Mouse (Mus musculus) forebrain, postnatal 0 days (tissue): ENCODE data around the gene Bpifb2. TPM values are rescaled to one million over a fixed set of nuclear protein-coding genes. Genes with fewer than 3 reads are reported as not detected.

Experiments used
- ATAC-seq: fragments of 200-750 bp; cut with Nextera tagmentation; 2 replicates; pipeline ENCODE4 v1.8.0; 2017; ENCODE audit warnings: mild to moderate bottlenecking, moderate library complexity
- DNase-seq: peaks from one replicate; pipeline ENCODE4 v3.0.0-alpha.2; 2015
- H3K27ac ChIP-seq: fragments of 300-500 bp; sonication (generic); 2 replicates; pipeline ENCODE4 v1.5.1; 2014; ENCODE audit warnings: low read depth, mild to moderate bottlenecking, antibody characterized with exemption, low read length, moderate library complexity, mixed read lengths
- H3K27me3 ChIP-seq: fragments of 300-500 bp; sonication (generic); 2 replicates; pipeline ENCODE4 v1.6.1; 2014; ENCODE audit warnings: mild to moderate bottlenecking, low read length, mixed read lengths; ENCODE audit not compliant: insufficient read depth
- H3K36me3 ChIP-seq: fragments of 300-500 bp; sonication (generic); 2 replicates; pipeline ENCODE4 v1.6.1; 2014; ENCODE audit warnings: mild to moderate bottlenecking, moderate library complexity; ENCODE audit not compliant: insufficient read depth
- H3K4me1 ChIP-seq: fragments of 300-500 bp; sonication (generic); 2 replicates; pipeline ENCODE4 v1.6.1; 2014; ENCODE audit warnings: antibody characterized with exemption; ENCODE audit not compliant: insufficient read depth
- H3K4me2 ChIP-seq: fragments of 300-500 bp; sonication (generic); 2 replicates; pipeline ENCODE4 v1.6.1; 2014; ENCODE audit warnings: low read depth, mild to moderate bottlenecking, moderate library complexity
- H3K4me3 ChIP-seq: fragments of 300-500 bp; sonication (generic); 2 replicates; pipeline ENCODE4 v1.5.1; 2014; ENCODE audit warnings: low read depth, low read length, mixed read lengths
- H3K9ac ChIP-seq: fragments of 300-500 bp; sonication (generic); 2 replicates; pipeline ENCODE4 v1.6.1; 2014; ENCODE audit warnings: mild to moderate bottlenecking
- H3K9me3 ChIP-seq: fragments of 300-500 bp; sonication (generic); 2 replicates; pipeline ENCODE4 v1.6.1; 2016; ENCODE audit warnings: low read length
- CTCF ChIP-seq: sonication (generic); IDR thresholded peaks from 2 replicates; pipeline ENCODE4 v1.5.1; 2016; ENCODE audit warnings: antibody characterized with exemption, control low read depth, low read depth
- WGBS: fragments of 180-500 bp; shearing (Covaris S2); extraction: QIAGEN DNeasy Blood & Tissue Kit; methylation state at CpG from one replicate; pipeline ENCODE4 v1.1.7; 2014; 5-methylcytosine and 5-hydroxymethylcytosine counted together
- polyA plus RNA-seq: library from polyadenylated mRNA; unstranded; fragments of >200 nt; fragmentation: Nextera tagmentation; extraction: Ambion mirVana; gene quantifications from 2 replicates; pipeline ENCODE4 v1.2.1, GENCODE M21; 2015
- total RNA-seq: library from RNA; depleted of rRNA; stranded (reverse); fragments of >200 nt; gene quantifications from 2 replicates; pipeline ENCODE4 v1.2.3, GENCODE M21; 2014

The Bpifb2 gene
- total and polyA plus RNA-seq, 2 experiments from 2014 or later: not detected

DNA sequence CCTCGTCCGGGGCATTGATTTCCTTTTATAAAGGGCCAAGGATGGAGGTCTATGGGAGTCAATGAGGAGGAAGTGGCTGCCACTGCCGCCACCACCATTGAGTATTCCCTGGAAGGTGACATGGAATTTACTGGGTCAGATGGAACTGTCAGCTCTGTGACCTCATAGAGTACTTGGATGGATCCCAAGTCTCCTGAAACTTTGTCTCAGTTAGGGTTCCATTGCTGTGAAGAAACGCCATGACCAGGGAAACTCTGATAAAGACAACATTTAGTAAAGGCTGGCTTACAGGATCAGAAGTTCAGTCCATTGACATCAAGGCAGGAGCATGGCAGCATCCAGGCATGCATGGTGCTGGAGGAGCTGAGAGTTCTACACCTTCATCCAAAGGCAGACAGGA lies 3.9 kb upstream of the Bpifb2 start, which contains the start of gene Sun5:
Gene Sun5, minus strand, starts transcription at position 101 of the 400 bp plus-strand sequence.
- H3K9me3 ChIP-seq: no peaks in the 10 kb centered on the region
- H3K27me3 ChIP-seq: no peaks in the 10 kb centered on the region
- H3K4me3 ChIP-seq: no peak within 1 kb of the TSS
- no peaks in the 10 kb centered on the region for H3K36me3 ChIP-seq
- no peak within 1 kb of the TSS for H3K27ac ChIP-seq
- H3K4me2 ChIP-seq: no peak within 1 kb of the TSS
- H3K4me1 ChIP-seq: no peaks in the 10 kb centered on the region
- WGBS: 87% methylated on average over 4 of the region's 4 CpGs
- H3K9ac ChIP-seq: no peak within 1 kb of the TSS
- DNase-seq (no peak), ATAC-seq (no peak)
- TF ChIP-seq CTCF: no peak

DNA sequence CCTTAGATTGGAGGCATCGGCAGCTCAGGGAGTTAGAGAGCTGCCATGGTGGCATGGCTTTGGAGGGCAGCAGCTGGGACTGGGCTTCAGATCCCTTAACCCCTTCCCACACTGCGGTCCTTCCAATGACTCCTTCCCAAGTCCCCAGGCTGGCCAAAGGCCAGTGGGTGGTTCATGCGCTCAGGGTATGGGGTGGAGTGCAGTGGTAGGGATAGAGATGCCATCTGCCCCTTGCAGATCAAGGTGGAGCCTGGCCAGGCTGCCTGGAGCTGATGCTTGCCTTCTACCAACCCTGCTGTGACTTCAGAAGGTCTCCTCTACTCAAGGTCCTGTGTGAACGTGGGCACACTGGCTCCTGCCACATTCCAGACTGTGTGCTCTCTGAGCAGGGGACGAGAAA lies 24.3 kb downstream of the Bpifb2 start:
- no peak for TF ChIP-seq CTCF
- H3K4me1 ChIP-seq: no peaks in the 10 kb centered on the region
- no peak overlapping the region for H3K4me3 ChIP-seq
- no peak for ATAC-seq
- WGBS: 73% methylated on average over 5 of the region's 5 CpGs
- DNase-seq: no peak
- H3K9ac ChIP-seq: no peak overlapping the region
- no peak overlapping the region for H3K27ac ChIP-seq
- no peaks in the 10 kb centered on the region for H3K36me3 ChIP-seq
- H3K27me3 ChIP-seq: no peaks in the 10 kb centered on the region
- H3K4me2 ChIP-seq: no peak overlapping the region
- no peaks in the 10 kb centered on the region for H3K9me3 ChIP-seq

DNA sequence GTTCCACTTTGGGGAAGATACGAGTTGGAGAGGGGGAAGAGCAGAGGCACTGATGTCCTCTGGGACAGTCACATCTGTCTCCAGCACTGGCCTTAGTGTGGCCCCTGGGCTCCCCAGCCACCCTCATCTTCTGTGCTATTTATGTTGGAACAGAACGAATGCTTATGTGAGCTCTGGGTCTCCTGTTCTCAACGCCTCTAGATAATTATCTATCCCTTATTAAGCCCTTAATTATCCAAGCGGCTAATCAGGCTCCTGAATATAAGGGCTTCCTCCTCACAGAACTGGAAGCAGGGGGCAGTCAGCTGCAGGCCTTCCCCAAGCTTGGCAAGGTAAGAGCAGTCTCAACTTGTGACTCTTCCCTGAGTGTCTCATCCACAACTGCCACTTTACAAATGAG lies 25.2 kb downstream of the Bpifb2 start, which contains the start of gene Bpifb6:
Gene Bpifb6, plus strand, starts transcription at position 301 of the 400 bp plus-strand sequence.
- TF ChIP-seq CTCF: no peak
- 43% methylated on average over 4 of the region's 4 CpGs for WGBS
- Histone ChIP-seq H3K9ac (no peak within 1 kb of the TSS), H3K4me2 (no peak within 1 kb of the TSS), H3K36me3 (no peaks in the 10 kb centered on the region), H3K9me3 (no peaks in the 10 kb centered on the region), H3K27ac (no peak within 1 kb of the TSS), H3K27me3 (no peaks in the 10 kb centered on the region), H3K4me1 (no peaks in the 10 kb centered on the region), H3K4me3 (no peak within 1 kb of the TSS)
- no peak for ATAC-seq
- DNase-seq: no peak

DNA sequence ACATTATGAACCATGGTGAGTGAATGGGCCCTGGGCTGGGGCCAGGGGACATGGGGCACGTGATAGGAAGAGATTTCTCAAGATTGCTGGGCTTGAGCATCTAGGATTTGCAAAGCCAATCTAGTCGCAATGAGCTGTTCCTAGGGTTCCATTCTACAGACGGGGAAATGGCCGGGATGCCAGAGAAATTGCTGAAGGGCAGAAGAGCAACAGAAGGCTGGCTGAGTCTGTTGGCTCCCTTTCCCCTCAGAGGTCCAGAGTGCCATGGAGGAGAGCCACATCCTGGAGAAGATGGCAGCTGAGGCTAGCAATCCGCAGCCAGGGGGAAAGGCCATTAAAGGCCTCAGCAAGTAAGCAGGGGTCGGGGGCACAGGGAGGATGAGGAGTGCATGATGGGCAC lies 27.9 kb downstream of the Bpifb2 start:
- ATAC-seq (no peak), DNase-seq (no peak)
- H3K4me3 ChIP-seq: no peak overlapping the region
- no peaks in the 10 kb centered on the region for H3K9me3 ChIP-seq
- H3K4me1 ChIP-seq: no peaks in the 10 kb centered on the region
- H3K9ac ChIP-seq: no peak overlapping the region
- no peaks in the 10 kb centered on the region for H3K27me3 ChIP-seq
- H3K4me2 ChIP-seq: no peak overlapping the region
- no peaks in the 10 kb centered on the region for H3K36me3 ChIP-seq
- no peak for TF ChIP-seq CTCF
- 77% methylated on average over 6 of the region's 6 CpGs for WGBS
- H3K27ac ChIP-seq: no peak overlapping the region

DNA sequence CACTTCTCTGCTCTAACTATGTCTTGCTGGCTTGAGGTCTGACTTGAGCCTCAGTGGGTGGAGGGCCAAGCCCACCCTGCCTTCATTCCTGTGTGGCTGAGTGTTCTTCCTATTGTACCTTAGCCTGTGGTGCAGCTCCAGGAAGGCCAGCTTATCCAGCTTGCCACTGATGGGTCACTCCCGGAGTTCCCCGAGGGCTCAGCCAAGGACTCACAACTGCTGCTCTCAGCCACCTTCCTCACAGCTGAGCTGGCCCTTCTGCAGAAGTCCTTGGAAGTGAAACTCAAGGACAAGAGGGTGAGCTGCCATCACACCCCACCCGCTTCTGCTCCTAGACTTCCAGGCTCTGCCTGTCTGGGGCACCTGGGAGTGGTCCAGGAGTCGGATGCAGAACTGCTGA lies 31.8 kb downstream of the Bpifb2 start:
- no peak for TF ChIP-seq CTCF
- H3K36me3 ChIP-seq: no peaks in the 10 kb centered on the region
- H3K4me1 ChIP-seq: no peaks in the 10 kb centered on the region
- no peak for ATAC-seq
- no peak for DNase-seq
- no peak overlapping the region for H3K9ac ChIP-seq
- no peaks in the 10 kb centered on the region for H3K27me3 ChIP-seq
- no peaks in the 10 kb centered on the region for H3K9me3 ChIP-seq
- H3K27ac ChIP-seq: no peak overlapping the region
- no peak overlapping the region for H3K4me3 ChIP-seq
- 83% methylated on average over 4 of the region's 4 CpGs for WGBS
- H3K4me2 ChIP-seq: no peak overlapping the region

DNA sequence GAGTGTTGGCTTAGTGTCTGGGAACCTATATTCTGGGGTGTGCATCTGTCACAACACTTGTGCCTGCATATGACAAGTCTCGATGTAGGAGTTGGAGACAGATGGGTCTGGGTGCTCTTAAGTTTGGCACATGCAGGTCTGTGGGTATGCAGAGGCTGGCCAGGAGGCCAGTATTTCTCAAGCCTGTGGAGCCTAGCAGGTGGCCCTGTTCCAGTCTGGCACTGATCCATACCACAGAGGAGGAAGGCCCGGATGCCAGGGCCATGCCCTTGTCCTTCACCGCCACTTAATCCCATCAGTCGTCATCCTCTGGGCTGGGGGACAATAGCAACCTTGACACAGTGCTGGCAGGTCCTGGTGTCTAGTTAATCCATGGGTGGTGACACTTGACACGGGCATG lies 39.3 kb downstream of the Bpifb2 start:
- H3K27me3 ChIP-seq: no peaks in the 10 kb centered on the region
- H3K27ac ChIP-seq: no peak overlapping the region
- H3K4me3 ChIP-seq: no peak overlapping the region
- ATAC-seq (peak; percentile 63), DNase-seq (peak; percentile 33)
- H3K9me3 ChIP-seq: no peaks in the 10 kb centered on the region
- no peak overlapping the region for H3K9ac ChIP-seq
- no peak overlapping the region for H3K4me2 ChIP-seq
- no peak for TF ChIP-seq CTCF
- H3K4me1 ChIP-seq: no peaks in the 10 kb centered on the region
- WGBS: 34% methylated on average over 5 of the region's 5 CpGs
- H3K36me3 ChIP-seq: no peaks in the 10 kb centered on the region

DNA sequence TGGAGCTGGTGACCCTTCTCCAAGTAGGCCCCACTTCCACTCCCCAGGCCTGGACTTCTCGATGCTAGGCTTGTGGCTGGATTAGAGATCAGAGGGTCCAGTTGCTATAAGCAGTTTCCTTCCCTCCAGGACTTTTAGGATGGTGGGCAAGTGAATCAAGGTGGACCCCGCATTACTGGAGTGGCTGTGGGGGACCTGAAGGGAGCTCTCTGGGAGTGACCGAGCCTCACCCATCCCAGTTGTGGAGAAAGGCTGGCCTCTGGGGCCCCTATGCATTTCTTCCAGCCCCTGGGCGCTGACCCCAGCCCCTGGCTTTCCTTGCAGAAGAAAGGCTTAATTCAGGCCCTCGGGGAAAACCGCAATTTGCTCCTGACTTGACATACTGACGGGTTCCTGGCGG lies 43.1 kb downstream of the Bpifb2 start, which contains the start of gene Bpifb3:
Gene Bpifb3, plus strand, starts transcription at position 301 of the 400 bp plus-strand sequence.
- WGBS: 54% methylated on average over 8 of the region's 8 CpGs
- H3K27ac ChIP-seq: no peak within 1 kb of the TSS
- DNase-seq (no peak), ATAC-seq (no peak)
- H3K4me1 ChIP-seq: no peaks in the 10 kb centered on the region
- H3K9me3 ChIP-seq: no peaks in the 10 kb centered on the region
- no peak within 1 kb of the TSS for H3K4me2 ChIP-seq
- no peak within 1 kb of the TSS for H3K4me3 ChIP-seq
- no peak within 1 kb of the TSS for H3K9ac ChIP-seq
- no peak for TF ChIP-seq CTCF
- no peaks in the 10 kb centered on the region for H3K27me3 ChIP-seq
- no peaks in the 10 kb centered on the region for H3K36me3 ChIP-seq
